Mouse (Mus musculus): Measurements from ENCODE around the gene Nkain4.

GRCm38 (mm10) chr2:180891835-180892323, 62.6 kb downstream of the Nkain4 start:
- TF ChIP-seq CTCF (IDR thresholded peaks at IDR 0.05; ENCODE audit: insufficient read depth, low read length) (no peak), POLR2A (IDR thresholded peaks at IDR 0.05; ENCODE audit: borderline replicate concordance, extremely low read depth, low read depth, low read length) (no peak)
